Mouse (Mus musculus): ENCODE measurements around the gene Elmo2. TPM values are rescaled to one million over a fixed set of nuclear protein-coding genes. Genes with fewer than 3 reads are reported as not detected.

Gene Elmo2
- 100 to 1,000 TPM; 191 to 202 TPM for total RNA-seq (2021)

DNA sequence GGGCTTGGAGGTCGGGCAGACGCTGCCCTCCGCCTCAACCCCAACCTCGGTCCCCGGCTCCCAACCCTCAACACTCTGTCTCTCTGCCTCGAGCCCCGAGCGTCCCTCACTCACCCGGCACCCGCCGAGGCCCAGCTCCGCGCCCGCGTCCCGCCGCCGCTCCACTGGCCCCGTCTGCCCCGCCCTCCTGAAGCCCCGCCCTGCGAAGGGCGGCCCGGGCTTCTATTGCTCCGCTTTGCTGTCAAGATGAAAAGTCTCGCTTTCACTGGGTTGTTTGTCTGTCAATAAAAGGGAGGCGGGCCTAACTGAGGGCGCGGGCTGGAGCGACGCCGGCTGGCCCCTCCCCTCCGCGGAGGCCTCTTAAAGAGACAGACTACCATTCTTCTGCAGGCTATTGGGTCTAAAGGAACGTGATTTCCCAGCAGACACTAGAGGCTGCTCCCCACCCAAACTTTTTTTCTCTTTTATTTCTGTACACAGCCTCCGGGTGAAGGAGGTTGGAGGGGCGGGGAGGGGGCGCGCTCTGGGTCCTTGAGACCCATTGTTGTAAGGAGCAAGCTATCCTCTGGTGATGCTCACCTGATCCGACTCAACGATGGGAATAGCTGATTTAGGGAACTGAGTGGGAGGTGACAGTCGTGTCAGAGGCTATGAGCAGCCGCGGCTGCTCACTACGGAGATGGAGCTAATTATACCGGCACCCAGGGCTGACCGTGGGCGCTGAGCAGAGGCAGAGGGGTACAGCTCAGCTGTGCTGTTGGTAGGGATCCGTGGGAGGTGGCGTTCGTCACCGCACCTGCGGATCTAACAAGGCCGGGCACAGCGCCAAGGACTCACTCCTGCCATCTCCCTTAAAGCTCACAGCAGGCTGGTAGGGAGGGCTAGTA lies at the start of gene Elmo2:
Elmo2 (minus strand) TSS at position 176 of the 887 bp plus-strand sequence.
- peak; percentile 91 to 94 for DNase-seq (ENCODE audit: extremely low spot score in 1 of 2, low spot score in 1 of 2)

DNA sequence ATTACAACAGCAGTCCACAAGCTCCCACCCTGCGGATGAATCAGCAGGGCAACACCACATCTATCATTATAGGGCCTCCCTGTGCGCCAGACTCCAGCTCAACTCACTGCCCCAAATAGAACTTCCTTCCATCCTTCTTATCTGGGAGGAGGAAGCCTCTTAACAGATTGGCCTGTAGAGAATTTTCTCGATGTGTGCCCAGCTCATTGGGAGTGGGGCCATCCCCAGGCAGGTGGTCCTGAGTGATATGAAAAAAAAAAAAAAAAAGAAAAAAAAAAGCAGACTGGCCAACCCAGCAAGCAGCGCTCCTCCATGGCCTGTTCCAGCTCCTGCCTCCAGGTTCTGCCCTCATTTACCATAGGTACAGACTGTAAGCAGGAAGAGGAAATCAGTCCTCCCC lies 49.7 kb upstream of the Elmo2 start:
- no peak for DNase-seq (ENCODE audit: extremely low spot score in 1 of 2, low spot score in 1 of 2)

DNA sequence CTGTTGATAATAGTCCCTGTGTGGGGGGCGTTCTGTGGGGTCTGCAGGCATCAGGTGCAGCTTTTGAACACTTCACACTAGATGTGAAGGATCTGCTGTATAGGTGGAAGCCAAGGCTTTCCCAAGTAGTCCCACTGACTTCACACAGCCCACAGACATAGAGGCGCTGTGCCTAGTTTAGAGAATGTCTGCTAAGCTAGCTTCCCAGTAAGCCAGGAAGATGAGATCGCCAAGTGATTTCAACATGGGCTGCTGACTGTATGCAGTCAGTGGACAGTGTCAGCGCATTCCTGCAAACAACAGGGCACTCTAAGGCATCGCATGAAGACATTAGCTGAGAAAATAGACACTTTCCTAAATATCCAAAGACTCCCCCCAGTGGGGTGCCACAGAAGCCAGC lies 49.2 kb upstream of the Elmo2 start:
- no peak for DNase-seq (ENCODE audit: extremely low spot score in 1 of 2, low spot score in 1 of 2)

DNA sequence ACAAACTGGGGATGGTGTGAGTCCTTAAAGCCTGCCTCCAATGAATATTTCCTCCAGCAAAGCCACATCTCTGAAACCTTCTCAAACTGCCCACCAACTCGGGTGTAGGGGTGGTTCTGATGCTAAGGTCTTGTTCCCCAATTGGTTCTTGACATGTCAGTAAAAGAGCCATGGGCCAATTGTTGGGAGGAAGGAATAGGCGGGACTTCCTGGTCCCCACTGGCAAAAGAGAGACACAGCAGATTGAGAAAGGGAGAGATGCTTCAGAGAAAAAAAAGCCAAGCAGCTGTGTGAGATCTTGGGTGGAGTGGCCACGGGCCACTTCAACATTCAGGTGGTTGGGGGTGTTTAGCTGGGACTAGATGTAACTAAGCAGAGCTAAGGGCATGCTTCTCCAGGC lies 44.8 kb upstream of the Elmo2 start:
- no peak for DNase-seq (ENCODE audit: extremely low spot score in 1 of 2, low spot score in 1 of 2)

DNA sequence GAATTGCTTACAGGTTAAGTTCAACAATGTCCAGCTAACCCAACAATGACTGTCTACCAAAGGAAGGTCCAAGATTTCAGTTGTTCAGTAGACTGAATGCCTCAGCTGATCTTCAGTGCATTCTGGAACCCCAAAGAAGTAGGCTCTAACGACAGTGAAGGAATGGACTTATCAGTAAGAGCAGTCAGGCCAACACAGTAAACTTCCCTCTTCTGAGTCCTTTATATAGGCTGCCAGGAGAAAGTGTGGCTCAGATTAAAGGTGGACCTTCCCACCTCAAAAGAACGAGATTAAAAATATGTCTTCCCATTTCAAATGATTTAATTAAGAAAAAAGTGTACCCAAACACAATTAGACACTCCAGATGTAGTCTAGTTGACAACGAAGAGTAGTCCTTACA lies 44.1 kb upstream of the Elmo2 start:
- no peak for DNase-seq (ENCODE audit: extremely low spot score in 1 of 2, low spot score in 1 of 2)

DNA sequence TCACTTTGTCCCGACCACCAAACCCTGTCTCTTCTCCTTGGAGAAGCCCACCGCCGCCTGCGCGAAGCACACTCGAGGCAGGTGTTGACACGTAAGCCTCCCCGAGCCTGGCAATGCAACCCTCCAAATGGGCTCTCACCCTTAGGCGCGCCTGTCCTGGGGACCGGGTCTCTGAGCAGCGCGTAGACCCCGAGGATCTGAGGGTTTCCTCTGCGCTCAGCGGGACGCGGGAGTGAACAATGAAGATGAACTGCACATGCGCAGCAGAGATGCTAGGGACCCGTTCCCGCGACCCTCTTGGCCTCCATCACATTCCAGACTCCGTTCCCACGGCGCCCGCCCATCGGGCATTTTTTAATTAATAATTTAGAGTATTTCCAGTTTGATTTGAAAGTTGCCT lies 42.2 kb upstream of the Elmo2 start, which contains the start of gene Zfp663:
Zfp663 (minus strand) TSS at position 234 of the 400 bp plus-strand sequence.
- no peak for DNase-seq (ENCODE audit: extremely low spot score in 1 of 2, low spot score in 1 of 2)

DNA sequence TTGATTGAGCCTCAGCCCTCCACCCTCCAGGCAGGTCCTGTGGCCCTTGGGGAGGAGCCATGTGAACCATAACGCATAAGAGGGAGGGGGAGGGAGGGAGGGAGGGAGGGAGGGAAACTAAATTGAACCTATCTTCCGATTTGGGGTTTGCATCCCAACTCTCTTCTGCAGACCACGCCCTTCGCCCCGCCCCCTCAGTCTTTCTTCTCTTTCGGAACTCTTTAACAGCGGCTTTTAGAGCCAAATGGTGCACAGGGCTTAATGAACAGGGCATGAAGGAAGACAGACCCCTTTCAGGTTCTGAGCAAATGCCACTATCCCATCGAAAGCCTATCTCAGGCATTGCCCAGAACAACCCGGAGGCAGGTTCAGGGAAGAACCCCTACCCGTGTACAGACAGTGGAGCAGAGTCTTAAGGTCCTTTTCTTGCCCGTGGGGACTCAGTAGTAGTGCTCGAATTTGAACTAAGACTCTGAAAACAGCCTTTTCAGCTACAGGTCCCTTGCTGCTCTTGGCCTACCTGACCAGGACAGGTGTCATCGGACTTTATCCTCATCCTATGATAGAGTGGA lies 41.7 kb upstream of the Elmo2 start:
- DNase-seq (ENCODE audit: extremely low spot score in 1 of 2, low spot score in 1 of 2) = no peak

DNA sequence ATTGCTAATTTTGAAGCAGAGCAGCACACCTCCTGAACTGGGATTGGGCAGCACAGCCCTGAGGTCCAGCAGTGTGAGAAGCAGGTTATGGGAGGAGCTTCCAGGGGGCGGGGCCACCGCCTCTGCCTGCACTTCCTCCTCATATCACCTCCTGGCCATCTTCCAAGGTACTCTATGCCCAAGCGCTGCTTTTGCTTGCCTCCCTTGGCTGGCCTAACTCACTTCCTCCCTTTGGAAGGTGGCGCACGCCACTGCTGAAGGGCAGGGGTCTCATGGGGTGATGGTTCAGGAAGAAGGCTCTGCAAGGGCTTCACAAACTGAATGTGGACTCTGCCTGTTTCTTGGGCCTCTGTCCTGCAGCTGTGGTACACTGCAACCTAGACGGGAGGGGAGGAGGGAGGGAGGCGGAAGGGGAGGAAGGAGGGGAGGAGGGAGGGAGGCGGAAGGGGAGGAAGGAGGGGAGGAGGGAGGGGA lies 40.8 kb upstream of the Elmo2 start:
- no peak for DNase-seq (ENCODE audit: extremely low spot score in 1 of 2, low spot score in 1 of 2)

DNA sequence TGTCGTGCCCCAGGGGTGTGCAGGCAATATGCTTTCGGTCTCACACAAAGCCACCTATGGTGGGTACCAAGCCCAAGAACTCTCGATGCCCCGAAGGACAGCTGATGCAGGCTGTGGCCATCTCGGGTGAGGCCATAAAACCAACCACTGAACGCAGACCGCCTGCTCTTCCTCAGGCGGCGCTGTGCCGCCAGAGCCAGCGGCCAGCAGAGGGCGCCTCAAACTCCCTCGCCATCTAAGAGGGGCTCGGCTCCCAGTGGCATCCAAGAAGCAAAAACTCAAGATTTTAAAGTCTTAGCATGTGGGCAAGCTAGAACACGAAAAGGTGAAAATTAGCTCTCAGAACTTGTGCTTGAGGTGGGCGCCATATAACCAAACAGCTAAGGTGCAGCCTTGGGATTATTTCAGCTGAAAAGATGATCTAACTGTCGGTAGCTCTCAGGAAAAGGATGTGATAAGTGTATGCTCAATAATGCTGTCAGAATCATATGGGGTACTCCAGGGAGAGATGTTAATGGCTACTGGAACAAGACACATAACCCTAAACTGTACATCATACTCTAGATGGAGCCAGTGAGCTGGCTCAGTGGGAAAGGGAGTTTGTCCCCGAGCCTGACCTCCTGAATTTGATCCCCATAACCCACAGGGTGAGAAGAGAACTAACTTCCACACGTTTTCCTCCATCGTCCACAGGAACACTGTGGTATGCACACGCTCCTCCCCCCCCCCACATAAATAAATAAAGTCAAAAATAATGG lies 38.2 kb upstream of the Elmo2 start:
- DNase-seq (ENCODE audit: extremely low spot score in 1 of 2, low spot score in 1 of 2) = peak; percentile 52 to 79

DNA sequence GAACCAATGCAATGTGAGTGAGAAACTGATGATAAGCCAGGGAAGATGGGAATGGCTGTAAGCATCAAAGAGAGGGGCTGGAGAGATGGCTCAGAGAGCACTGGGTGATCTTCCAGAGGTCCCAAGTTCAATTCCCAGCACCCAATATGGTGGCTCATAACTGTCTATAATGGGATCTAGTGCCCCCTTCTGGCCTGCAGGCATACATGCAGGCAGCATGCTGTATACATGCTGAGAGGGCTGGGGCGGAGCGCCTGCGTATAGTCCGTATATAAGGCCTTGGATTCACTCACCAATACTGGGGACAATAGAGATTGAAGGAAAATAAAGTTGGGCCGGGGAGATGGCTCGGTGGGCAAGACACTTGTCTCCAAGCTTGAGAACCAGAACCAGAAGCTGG lies 37.0 kb upstream of the Elmo2 start:
- DNase-seq (ENCODE audit: extremely low spot score in 1 of 2, low spot score in 1 of 2) = no peak

DNA sequence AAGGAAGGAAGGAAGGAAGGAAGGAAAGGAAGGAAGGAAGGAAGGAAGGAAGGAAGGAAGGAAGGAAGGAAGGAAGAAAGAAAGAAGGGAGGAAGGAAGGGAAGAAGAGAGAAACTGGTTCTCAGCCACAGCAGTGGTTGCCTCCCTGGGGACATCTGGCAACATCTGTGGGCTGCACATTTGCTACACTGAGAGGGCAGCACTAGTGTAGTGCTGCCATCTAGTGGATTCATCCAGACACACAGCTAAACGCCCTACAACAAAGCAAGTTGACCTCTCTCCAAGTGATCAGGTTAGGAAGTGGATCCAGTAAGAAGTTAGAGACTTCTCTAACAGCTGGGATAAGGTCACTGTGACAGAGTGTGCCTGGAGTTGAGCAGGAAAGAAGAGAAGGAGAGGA lies 34.6 kb upstream of the Elmo2 start:
- peak in 1 of 2 experiments; percentile 50 for DNase-seq (ENCODE audit: extremely low spot score in 1 of 2, low spot score in 1 of 2)

DNA sequence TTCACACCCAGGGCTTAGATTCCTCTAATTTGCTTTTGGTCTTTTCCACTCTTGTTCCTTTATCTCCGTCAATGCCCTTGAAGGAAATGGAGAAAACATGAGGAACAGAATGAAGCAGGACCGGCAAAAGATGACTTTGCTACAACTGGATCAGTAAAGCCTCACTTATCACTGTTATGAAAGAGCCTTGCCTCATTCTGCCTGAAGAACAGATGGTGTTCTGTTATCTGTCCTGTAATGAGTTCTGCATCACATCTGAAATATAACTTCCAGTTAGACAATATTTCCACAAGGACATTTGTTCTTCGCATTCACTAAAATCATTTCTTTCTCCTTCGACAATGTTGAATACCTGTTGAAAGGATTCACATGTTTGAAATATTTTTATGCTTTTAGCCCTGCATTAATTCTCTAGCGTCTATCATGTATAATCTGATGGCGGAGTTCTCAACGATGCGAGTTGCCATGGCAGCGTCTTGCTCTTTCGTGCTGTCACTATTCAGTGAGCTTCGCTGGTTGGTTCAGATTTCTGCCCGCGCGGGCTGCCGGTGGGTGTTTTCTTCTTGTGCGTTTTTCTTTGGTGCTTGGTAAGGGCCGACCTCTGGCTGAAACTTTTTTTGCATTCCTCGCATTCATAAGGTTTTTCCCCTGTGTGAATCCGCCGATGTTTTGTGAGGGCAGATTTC lies 25.7 kb upstream of the Elmo2 start:
- DNase-seq (ENCODE audit: extremely low spot score in 1 of 2, low spot score in 1 of 2) = no peak

DNA sequence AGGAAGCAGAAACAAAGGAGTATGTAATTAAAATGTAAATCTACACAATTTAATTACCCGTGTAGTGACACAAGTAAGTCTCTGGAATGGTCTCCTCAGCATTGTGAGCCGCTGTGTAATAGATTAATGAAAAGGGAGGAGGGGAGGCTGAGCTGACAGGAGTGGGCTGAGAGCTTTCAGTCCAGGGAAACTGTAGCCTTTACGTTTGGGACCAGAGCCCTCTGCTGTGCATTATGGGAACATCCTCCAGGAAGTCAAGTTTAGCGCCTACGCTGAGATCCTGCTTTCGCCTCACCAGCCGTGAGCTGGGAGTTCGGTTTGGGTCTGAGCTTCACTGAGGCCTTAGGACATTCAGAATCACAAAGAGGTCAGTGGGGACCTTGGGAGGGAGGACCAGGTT lies 23.2 kb upstream of the Elmo2 start:
- no peak for DNase-seq (ENCODE audit: extremely low spot score in 1 of 2, low spot score in 1 of 2)

DNA sequence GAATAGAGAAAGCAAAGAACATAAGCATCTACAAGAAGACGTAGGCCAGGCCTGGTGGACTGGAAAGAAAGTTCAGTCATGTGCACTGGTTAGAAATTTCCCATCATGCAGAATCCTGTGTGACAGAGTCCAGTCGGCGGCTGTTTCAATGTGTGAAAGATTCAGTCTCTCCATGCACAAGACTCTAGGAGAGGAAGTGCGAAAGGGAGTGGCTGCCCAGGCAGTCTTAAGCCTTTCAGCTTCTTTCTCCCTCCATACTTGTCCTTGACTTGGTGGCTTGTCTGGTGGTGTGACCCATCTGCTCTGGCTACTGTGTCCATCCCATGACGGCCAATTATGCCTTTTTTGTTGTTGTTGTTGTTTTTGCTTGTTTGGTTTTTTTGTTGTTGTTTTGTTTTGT lies 19.9 kb upstream of the Elmo2 start:
- no peak for DNase-seq (ENCODE audit: extremely low spot score in 1 of 2, low spot score in 1 of 2)

DNA sequence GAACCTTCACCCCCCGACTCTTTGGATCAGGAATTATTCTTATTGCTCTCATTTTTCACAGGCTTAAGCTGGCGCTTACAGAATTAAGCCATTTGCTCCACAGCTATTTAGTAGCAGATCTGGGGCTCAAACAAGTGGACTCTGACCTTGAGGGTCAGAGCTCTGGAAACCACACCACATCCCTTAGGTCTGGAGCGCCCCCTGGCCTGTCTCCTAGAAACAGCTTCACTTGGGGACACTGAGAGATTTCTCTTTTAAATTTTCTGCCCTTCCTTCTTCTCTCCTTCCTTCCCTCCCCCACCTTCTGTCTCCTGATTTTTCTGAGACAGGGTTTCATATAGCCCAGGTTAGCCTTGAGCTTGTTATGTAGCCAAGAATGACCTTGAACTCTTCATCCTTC lies 10.9 kb upstream of the Elmo2 start:
- peak in 1 of 2 experiments; percentile 67 for DNase-seq (ENCODE audit: extremely low spot score in 1 of 2, low spot score in 1 of 2)

DNA sequence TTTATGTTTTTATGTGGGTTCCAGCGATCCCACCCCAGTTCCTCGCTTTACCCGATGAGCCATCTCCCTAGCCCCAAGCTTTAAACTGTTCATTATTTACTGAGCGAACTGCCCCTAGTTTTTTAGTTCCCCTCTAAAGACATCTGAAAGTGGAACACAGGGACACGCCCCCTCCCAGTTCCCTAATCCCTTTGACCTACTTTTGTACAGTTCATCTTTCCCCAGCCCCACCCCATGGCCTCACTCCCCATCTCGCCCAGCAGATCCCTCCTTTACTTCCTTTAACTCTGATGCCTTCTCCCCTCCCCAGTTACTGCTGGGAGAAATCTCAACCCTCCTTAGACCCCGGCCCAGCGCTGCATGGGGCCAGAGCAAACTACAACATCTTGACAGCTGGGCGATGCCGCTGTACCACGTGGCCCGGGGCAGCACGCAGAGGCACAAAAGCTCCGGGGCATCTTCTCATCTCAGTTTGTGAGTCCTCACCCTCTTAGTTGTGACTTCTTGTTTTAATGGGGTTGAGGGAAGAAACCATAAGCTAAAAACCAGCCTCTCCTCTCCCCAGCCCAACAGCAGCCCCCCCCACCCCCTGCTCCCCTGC lies 6.4 kb upstream of the Elmo2 start:
- no peak for DNase-seq (ENCODE audit: extremely low spot score in 1 of 2, low spot score in 1 of 2)

DNA sequence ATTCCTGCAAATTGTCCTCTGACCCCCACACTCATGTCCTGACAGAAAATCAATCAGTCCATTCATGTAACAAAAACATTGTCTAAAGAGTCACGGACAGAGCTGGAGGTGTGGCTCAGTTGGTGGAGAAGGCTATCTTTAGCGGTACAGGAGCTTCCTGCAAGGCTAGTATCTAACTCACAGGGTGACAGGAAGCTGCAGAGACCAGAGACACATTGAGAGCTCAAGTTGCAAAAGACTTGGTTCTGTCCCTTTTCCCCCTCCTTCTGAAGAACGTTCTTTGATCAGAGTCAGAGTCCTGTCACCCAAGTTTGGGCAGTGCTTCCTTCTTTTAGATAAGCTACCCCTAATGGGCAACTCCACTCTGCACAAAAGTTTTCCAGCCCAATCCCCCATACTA lies 3.4 kb upstream of the Elmo2 start:
- DNase-seq (ENCODE audit: extremely low spot score in 1 of 2, low spot score in 1 of 2) = no peak

DNA sequence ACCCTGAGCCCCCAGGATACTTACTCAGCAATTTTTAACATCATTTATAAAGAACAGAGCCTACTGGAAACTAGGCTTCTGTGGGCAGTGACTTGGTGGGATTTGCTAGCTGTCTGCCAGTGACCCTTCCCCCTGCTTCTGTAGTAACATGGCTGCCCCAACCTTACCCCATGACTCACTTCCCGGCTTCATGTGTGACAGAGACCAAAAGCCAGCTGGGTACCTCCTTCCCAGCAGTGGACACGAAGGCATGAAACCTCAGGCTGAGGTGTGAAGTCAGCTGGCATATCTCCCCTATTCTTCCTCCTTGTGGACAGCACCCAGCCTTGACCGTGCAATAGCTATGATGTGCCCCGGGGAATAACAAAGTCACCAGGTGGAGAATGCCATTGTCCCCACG lies 2.5 kb upstream of the Elmo2 start:
- DNase-seq (ENCODE audit: extremely low spot score in 1 of 2, low spot score in 1 of 2) = no peak

DNA sequence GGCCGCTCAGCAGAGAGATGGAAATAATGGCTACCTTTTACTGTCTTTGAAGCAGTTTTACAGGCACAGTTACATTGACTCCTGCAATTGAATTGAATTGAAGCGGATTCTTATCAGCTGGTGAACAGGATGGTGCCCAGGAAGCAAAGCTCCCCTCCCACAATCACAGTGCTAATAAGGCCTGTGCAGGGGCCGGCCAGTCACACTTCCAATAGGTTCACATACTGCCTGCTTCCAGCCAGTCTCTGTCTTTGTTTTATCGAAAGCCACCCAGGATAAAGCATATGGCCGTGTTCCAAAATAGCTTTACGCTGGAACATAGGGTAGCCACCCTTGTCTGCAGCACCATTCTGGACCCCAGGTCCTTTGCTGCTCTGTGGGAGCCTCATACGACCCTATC lies 1.1 kb upstream of the Elmo2 start:
- no peak for DNase-seq (ENCODE audit: extremely low spot score in 1 of 2, low spot score in 1 of 2)
